Mouse (Mus musculus) midbrain, embryonic 13.5 days (tissue): ENCODE measurements at regions not wholly inside any gene's neighbourhood (a gene's known extent, or its start where the extent isn't known, plus 50 kb on each side); places are given as distances from the start of the nearest gene placed in this dataset.

Experiments used
- ATAC-seq: fragments of 200-750 bp; cut with Nextera tagmentation; 2 replicates; pipeline ENCODE4 v1.8.0; 2017; ENCODE audit warnings: mild to moderate bottlenecking, moderate TSS enrichment, moderate library complexity
- H3K27ac ChIP-seq: fragments of 300-500 bp; sonication (generic); 2 replicates; pipeline ENCODE4 v1.5.1; 2015; ENCODE audit warnings: inconsistent platforms, mild to moderate bottlenecking, moderate library complexity
- H3K27me3 ChIP-seq: fragments of 300-500 bp; sonication (generic); 2 replicates; pipeline ENCODE4 v1.6.1; 2015; ENCODE audit warnings: mild to moderate bottlenecking, inconsistent platforms
- H3K36me3 ChIP-seq: fragments of 300-500 bp; sonication (generic); 2 replicates; pipeline ENCODE4 v1.6.1; 2015; ENCODE audit warnings: mild to moderate bottlenecking, inconsistent platforms
- H3K4me1 ChIP-seq: fragments of 300-500 bp; sonication (generic); replicated peaks from 2 replicates; pipeline ENCODE4 v1.6.1; 2015; ENCODE audit warnings: inconsistent platforms
- H3K4me2 ChIP-seq: fragments of 300-500 bp; sonication (generic); replicated peaks from 2 replicates; pipeline ENCODE4 v1.6.1; 2015; ENCODE audit warnings: moderate library complexity, mild to moderate bottlenecking, inconsistent platforms
- H3K4me3 ChIP-seq: fragments of 300-500 bp; sonication (generic); replicated peaks from 2 replicates; pipeline ENCODE4 v1.5.1; 2015; ENCODE audit warnings: mild to moderate bottlenecking, inconsistent platforms
- H3K9ac ChIP-seq: fragments of 300-500 bp; sonication (generic); replicated peaks from 2 replicates; pipeline ENCODE4 v1.6.1; 2015; ENCODE audit warnings: mild to moderate bottlenecking, inconsistent platforms
- H3K9me3 ChIP-seq: fragments of 300-500 bp; sonication (generic); 2 replicates; pipeline ENCODE4 v1.6.1; 2016; ENCODE audit warnings: mild to moderate bottlenecking, inconsistent platforms
- WGBS: fragments of 180-500 bp; shearing (Covaris S2); methylation state at CpG from one replicate; pipeline ENCODE4 v1.1.7; 2015; 5-methylcytosine and 5-hydroxymethylcytosine counted together

GRCm38 (mm10) chr12:13085484-13085883, 143.8 kb upstream of the Mycn start:
- no peaks in the 10 kb centered on the region for H3K9me3 ChIP-seq
- no peak for ATAC-seq
- no peak overlapping the region for H3K9ac ChIP-seq
- no peaks in the 10 kb centered on the region for H3K36me3 ChIP-seq
- WGBS: 95% methylated on average over 6 of the region's 6 CpGs
- H3K4me2 ChIP-seq: no peak overlapping the region
- H3K27ac ChIP-seq: no peak overlapping the region
- no peak overlapping the region for H3K4me3 ChIP-seq
- no peaks in the 10 kb centered on the region for H3K27me3 ChIP-seq
- peaks cover 9% of the 10 kb centered on the region; the same call in 1 of the 2 replicates for H3K4me1 ChIP-seq

GRCm38 (mm10) chr12:13083337-13084054, 141.8 kb upstream of the Mycn start:
- Histone ChIP-seq H3K36me3 (no peaks in the 10 kb centered on the region), H3K9ac (no peak overlapping the region), H3K4me2 (no peak overlapping the region), H3K9me3 (no peaks in the 10 kb centered on the region), H3K4me1 (peaks cover 9% of the 10 kb centered on the region; the same call in 1 of the 2 replicates), H3K4me3 (no peak overlapping the region), H3K27ac (no peak overlapping the region), H3K27me3 (no peaks in the 10 kb centered on the region)
- WGBS: 47% methylated on average over 8 of the region's 8 CpGs
- peak; percentile 81 for ATAC-seq

- no peak overlapping the region for H3K4me3 ChIP-seq
- WGBS: 81% methylated on average over 5 of the region's 5 CpGs
- H3K4me1 ChIP-seq: peaks cover 9% of the 10 kb centered on the region; the same call in 1 of the 2 replicates
- H3K27me3 ChIP-seq: no peaks in the 10 kb centered on the region
- no peak for ATAC-seq
- H3K9ac ChIP-seq: no peak overlapping the region
- H3K36me3 ChIP-seq: no peaks in the 10 kb centered on the region
- H3K27ac ChIP-seq: no peak overlapping the region
- H3K4me2 ChIP-seq: no peak overlapping the region
- no peaks in the 10 kb centered on the region for H3K9me3 ChIP-seq
Observed at GRCm38 (mm10) chr12:13080791-13081190, 139.1 kb upstream of the Mycn start.

GRCm38 (mm10) chr12:13079832-13080231, 138.1 kb upstream of the Mycn start:
- no peak overlapping the region for H3K4me3 ChIP-seq
- H3K9me3 ChIP-seq: no peaks in the 10 kb centered on the region
- H3K9ac ChIP-seq: no peak overlapping the region
- no peaks in the 10 kb centered on the region for H3K36me3 ChIP-seq
- 91% methylated on average over 3 of the region's 3 CpGs for WGBS
- H3K27me3 ChIP-seq: no peaks in the 10 kb centered on the region
- no peak overlapping the region for H3K27ac ChIP-seq
- H3K4me1 ChIP-seq: peaks cover 9% of the 10 kb centered on the region; the same call in 1 of the 2 replicates
- no peak for ATAC-seq
- no peak overlapping the region for H3K4me2 ChIP-seq

GRCm38 (mm10) chr12:13077689-13078088, 136.0 kb upstream of the Mycn start:
- no peak overlapping the region for H3K27ac ChIP-seq
- H3K27me3 ChIP-seq: no peaks in the 10 kb centered on the region
- no peaks in the 10 kb centered on the region for H3K4me1 ChIP-seq
- H3K4me2 ChIP-seq: no peak overlapping the region
- no peaks in the 10 kb centered on the region for H3K9me3 ChIP-seq
- 77% methylated on average over 4 of the region's 4 CpGs for WGBS
- no peak for ATAC-seq
- H3K36me3 ChIP-seq: no peaks in the 10 kb centered on the region
- no peak overlapping the region for H3K4me3 ChIP-seq
- H3K9ac ChIP-seq: no peak overlapping the region

- Histone ChIP-seq H3K27me3 (no peaks in the 10 kb centered on the region), H3K36me3 (no peaks in the 10 kb centered on the region), H3K4me1 (no peaks in the 10 kb centered on the region), H3K27ac (no peak overlapping the region), H3K4me2 (no peak overlapping the region), H3K4me3 (no peak overlapping the region), H3K9me3 (no peaks in the 10 kb centered on the region), H3K9ac (no peak overlapping the region)
- WGBS: 71% methylated on average over 3 of the region's 3 CpGs
- ATAC-seq: no peak
Observed at GRCm38 (mm10) chr12:13076699-13077287, 135.1 kb upstream of the Mycn start.

GRCm38 (mm10) chr12:13073126-13073886, 131.6 kb upstream of the Mycn start:
- Histone ChIP-seq H3K9me3 (no peaks in the 10 kb centered on the region; the same call in 1 of the 2 replicates), H3K4me1 (no peaks in the 10 kb centered on the region), H3K9ac (no peak overlapping the region), H3K27me3 (no peaks in the 10 kb centered on the region), H3K4me2 (no peak overlapping the region), H3K4me3 (no peak overlapping the region), H3K27ac (no peak overlapping the region), H3K36me3 (no peaks in the 10 kb centered on the region)
- WGBS: 83% methylated on average over 4 of the region's 4 CpGs
- no peak for ATAC-seq

GRCm38 (mm10) chr12:13067295-13067694, 125.6 kb upstream of the Mycn start:
- no peaks in the 10 kb centered on the region for H3K27me3 ChIP-seq
- no peak overlapping the region for H3K9ac ChIP-seq
- no peak overlapping the region for H3K4me2 ChIP-seq
- WGBS: 70% methylated on average over 5 of the region's 5 CpGs
- no peak overlapping the region for H3K4me3 ChIP-seq
- H3K9me3 ChIP-seq: no peaks in the 10 kb centered on the region; the same call in 1 of the 2 replicates
- H3K4me1 ChIP-seq: no peaks in the 10 kb centered on the region
- H3K36me3 ChIP-seq: no peaks in the 10 kb centered on the region
- ATAC-seq: no peak
- no peak overlapping the region for H3K27ac ChIP-seq

GRCm38 (mm10) chr12:13066604-13067181, 125.0 kb upstream of the Mycn start:
- Histone ChIP-seq H3K4me1 (no peaks in the 10 kb centered on the region), H3K36me3 (no peaks in the 10 kb centered on the region), H3K4me3 (no peak overlapping the region), H3K9ac (no peak overlapping the region), H3K27me3 (no peaks in the 10 kb centered on the region), H3K9me3 (no peaks in the 10 kb centered on the region; the same call in 1 of the 2 replicates), H3K27ac (no peak overlapping the region), H3K4me2 (no peak overlapping the region)
- WGBS: 77% methylated on average over 6 of the region's 6 CpGs
- ATAC-seq: no peak

GRCm38 (mm10) chr12:13059473-13059872, 117.8 kb upstream of the Mycn start:
- no peak overlapping the region for H3K9ac ChIP-seq
- H3K27ac ChIP-seq: no peak overlapping the region
- no peaks in the 10 kb centered on the region for H3K27me3 ChIP-seq
- peaks cover 3% of the 10 kb centered on the region; the same call in 1 of the 2 replicates for H3K4me1 ChIP-seq
- 82% methylated on average over 2 of the region's 3 CpGs for whole genome bisulfite sequencing
- H3K4me2 ChIP-seq: no peak overlapping the region
- H3K36me3 ChIP-seq: no peaks in the 10 kb centered on the region
- no peak overlapping the region for H3K4me3 ChIP-seq
- no peaks in the 10 kb centered on the region for H3K9me3 ChIP-seq
- ATAC-seq: no peak

GRCm38 (mm10) chr12:13056246-13056645, 114.5 kb upstream of the Mycn start:
- Histone ChIP-seq H3K9ac (no peak overlapping the region), H3K9me3 (no peaks in the 10 kb centered on the region), H3K36me3 (no peaks in the 10 kb centered on the region), H3K27me3 (no peaks in the 10 kb centered on the region), H3K4me1 (peaks cover 5% of the 10 kb centered on the region; the same call in 1 of the 2 replicates), H3K4me2 (no peak overlapping the region), H3K27ac (no peak overlapping the region), H3K4me3 (no peak overlapping the region)
- no peak for ATAC-seq
- WGBS: 35% methylated on average over 7 of the region's 7 CpGs

- Histone ChIP-seq H3K27ac (no peak overlapping the region), H3K4me3 (no peak overlapping the region), H3K4me2 (no peak overlapping the region), H3K9me3 (no peaks in the 10 kb centered on the region), H3K36me3 (no peaks in the 10 kb centered on the region), H3K27me3 (no peaks in the 10 kb centered on the region), H3K9ac (no peak overlapping the region), H3K4me1 (peaks cover 5% of the 10 kb centered on the region; the same call in 1 of the 2 replicates)
- 86% methylated on average over 3 of the region's 3 CpGs for WGBS
- ATAC-seq: no peak
Observed at GRCm38 (mm10) chr12:13054611-13055010, 112.9 kb upstream of the Mycn start.
